Mouse (Mus musculus) heart, embryonic 10.5 days (tissue): ENCODE results near the gene Olfr5. TPM values are rescaled to one million over a fixed set of nuclear protein-coding genes. Genes with fewer than 3 reads are reported as not detected.

Experiments used
- DNase-seq: peaks from one replicate; pipeline ENCODE4 v3.0.0-alpha.2; 2017; ENCODE audit warnings: low spot score
- H3K27ac ChIP-seq: fragments of 300-500 bp; sonication (generic); 2 replicates; pipeline ENCODE4 v1.5.1; 2016; ENCODE audit warnings: mild to moderate bottlenecking
- H3K27me3 ChIP-seq: fragments of 300-500 bp; sonication (generic); 2 replicates; pipeline ENCODE4 v1.6.1; 2016; ENCODE audit warnings: mild to moderate bottlenecking; ENCODE audit not compliant: poor library complexity, insufficient read depth, severe bottlenecking
- H3K36me3 ChIP-seq: fragments of 300-500 bp; sonication (generic); 2 replicates; pipeline ENCODE4 v1.6.1; 2016; ENCODE audit warnings: mild to moderate bottlenecking, moderate library complexity
- H3K4me1 ChIP-seq: fragments of 300-500 bp; sonication (generic); 2 replicates; pipeline ENCODE4 v1.6.1; 2016; ENCODE audit warnings: mild to moderate bottlenecking
- H3K4me3 ChIP-seq: fragments of 300-500 bp; sonication (generic); 2 replicates; pipeline ENCODE4 v1.5.1; 2016; ENCODE audit warnings: mild to moderate bottlenecking, moderate library complexity
- H3K9me3 ChIP-seq: fragments of 300-500 bp; sonication (generic); 2 replicates; pipeline ENCODE4 v1.6.1; 2016; ENCODE audit warnings: mild to moderate bottlenecking, moderate library complexity
- WGBS: fragments of 180-500 bp; shearing (Covaris S2); methylation state at CpG from one replicate; pipeline ENCODE4 v1.1.7; 2016; 5-methylcytosine and 5-hydroxymethylcytosine counted together
- polyA plus RNA-seq: library from polyadenylated mRNA; unstranded; fragments of >200 nt; fragmentation: Nextera tagmentation; extraction: Ambion mirVana; gene quantifications from 2 replicates; pipeline ENCODE4 v1.2.1, GENCODE M21; 2016

Olfr5 gene
- polyA plus RNA-seq, 1 experiment from 2014 or later = not detected

DNA sequence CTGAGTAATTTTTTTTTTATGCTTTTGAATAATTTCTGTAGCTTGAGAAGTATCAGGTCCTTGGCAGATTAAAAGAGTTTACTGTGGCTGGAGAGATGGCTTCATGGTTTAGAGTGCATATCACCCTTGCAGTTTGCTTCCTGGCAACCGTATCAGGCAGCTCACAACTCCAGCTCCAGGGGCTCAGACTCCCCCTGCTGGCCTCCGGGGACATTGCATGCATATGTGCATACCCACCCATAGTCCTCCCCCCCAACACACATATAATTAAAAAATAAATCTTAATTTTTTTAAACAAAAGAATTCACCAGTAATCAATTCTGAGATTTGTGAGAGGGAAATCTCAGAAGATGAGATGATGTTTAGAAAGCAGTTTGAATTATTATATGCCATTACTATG, 56.4 kb downstream of the Olfr5 start:
- peaks cover 17% of the 10 kb centered on the region for H3K9me3 ChIP-seq
- no peak overlapping the region for H3K4me3 ChIP-seq
- no peak overlapping the region for H3K27ac ChIP-seq
- 32% methylated on average over 2 of the region's 2 CpGs for WGBS
- no peaks in the 10 kb centered on the region for H3K4me1 ChIP-seq
- H3K27me3 ChIP-seq = no peaks in the 10 kb centered on the region
- DNase-seq = no peak
- H3K36me3 ChIP-seq = no peaks in the 10 kb centered on the region

DNA sequence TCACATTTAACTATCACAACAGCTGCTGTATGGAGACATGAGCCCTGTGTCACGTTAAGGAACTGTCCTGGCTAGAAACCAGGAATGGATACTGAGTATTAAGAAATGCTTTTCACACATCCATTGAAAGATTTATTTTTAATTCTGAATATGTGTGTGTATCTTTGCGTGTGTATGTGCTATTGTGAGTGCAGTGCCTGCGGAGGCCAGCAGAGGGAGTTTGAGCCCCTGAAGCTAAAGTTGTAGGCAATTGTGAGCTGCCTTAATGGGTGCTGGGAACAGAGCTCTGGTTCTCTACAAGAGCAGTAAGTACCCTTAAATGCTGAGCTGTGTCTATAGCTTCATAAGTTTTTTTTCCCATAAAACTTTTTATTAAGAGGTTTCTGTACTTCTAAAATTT, 57.4 kb downstream of the Olfr5 start:
- Histone ChIP-seq H3K9me3 (peaks cover 21% of the 10 kb centered on the region), H3K4me1 (no peaks in the 10 kb centered on the region), H3K4me3 (no peak overlapping the region), H3K27ac (no peak overlapping the region), H3K36me3 (no peaks in the 10 kb centered on the region), H3K27me3 (no peaks in the 10 kb centered on the region)
- 90% methylated on average over 3 of the region's 3 CpGs for WGBS
- DNase-seq = no peak

Other genes starting within 250 kb of the Olfr5 start
- not detected in 2 replicates for gene Epp13, start 234.2 kb downstream of the Olfr5 start, polyA plus RNA-seq
- 3.4 and 4.1 TPM in 2 replicates for gene Zfp667, start 200.4 kb downstream of the Olfr5 start, polyA plus RNA-seq
- 4.9 and 5.3 TPM in 2 replicates for gene Zfp583, start 155.7 kb downstream of the Olfr5 start, polyA plus RNA-seq
- gene Gm3854, start 143.2 kb downstream of the Olfr5 start, polyA plus RNA-seq = 1.8 and 2.4 TPM in 2 replicates
- 0.83 and 1.3 TPM in 2 replicates for gene Zfp78, start 123.7 kb downstream of the Olfr5 start, polyA plus RNA-seq
- gene Zfp28, start 103.6 kb downstream of the Olfr5 start, polyA plus RNA-seq = 8.6 and 9.5 TPM in 2 replicates
- gene Smim17, start 88.2 kb downstream of the Olfr5 start, polyA plus RNA-seq = 0.18 and 0.21 TPM in 2 replicates
- gene Gm20715, start 76.7 kb downstream of the Olfr5 start, polyA plus RNA-seq = not detected in 2 replicates
- gene Olfr1344, start 48.3 kb downstream of the Olfr5 start, polyA plus RNA-seq = not detected in 2 replicates
- not detected in 2 replicates for gene Olfr1336, start 30.8 kb downstream of the Olfr5 start, polyA plus RNA-seq
- gene Olfr1346, start 19.8 kb downstream of the Olfr5 start, polyA plus RNA-seq = not detected in 2 replicates
- gene Olfr1347, start 12.8 kb upstream of the Olfr5 start, polyA plus RNA-seq = not detected in 2 replicates
- not detected in 2 replicates for gene Olfr1348, start 21.8 kb upstream of the Olfr5 start, polyA plus RNA-seq
- gene Olfr1349, start 36.0 kb upstream of the Olfr5 start, polyA plus RNA-seq = not detected in 2 replicates
- not detected in 2 replicates for gene Olfr1350, start 77.9 kb upstream of the Olfr5 start, polyA plus RNA-seq
- 9.4 and 17.2 TPM in 2 replicates for gene Zim1, start 209.5 kb upstream of the Olfr5 start, polyA plus RNA-seq
- gene Peg3, start 243.5 kb upstream of the Olfr5 start, polyA plus RNA-seq = 198 and 307 TPM in 2 replicates
- gene Usp29, start 243.6 kb upstream of the Olfr5 start, polyA plus RNA-seq = 11.4 and 20.7 TPM in 2 replicates